Mouse (Mus musculus) gastrocnemius, postnatal 4 days (tissue): ENCODE measurements around the gene Tarm1. TPM values are rescaled to one million over a fixed set of nuclear protein-coding genes. Genes with fewer than 3 reads are reported as not detected.

Experiments
- DNase-seq, 2 experiments: peaks; one replicate each; pipeline ENCODE4 v3.0.0; 2021 to 2022; ENCODE audit warnings: low spot score in 2 of 2, mixed read lengths in 2 of 2
- total RNA-seq, 2 experiments: library from RNA; stranded (reverse); gene quantifications; 2 replicates each; pipeline ENCODE4 v1.2.3; 2021

The Tarm1 gene
- total RNA-seq, 2 experiments from 2014 or later = 0.32 to 0.52 TPM

- DNase-seq = no peak
These were observed 59.9 kb downstream of the Tarm1 start for GRCm38 (mm10) chr7:3442476-3443062.

GRCm38 (mm10) chr7:3440526-3440925 lies 61.9 kb downstream of the Tarm1 start:
- no peak for DNase-seq

- DNase-seq = no peak
These were observed 62.4 kb downstream of the Tarm1 start for GRCm38 (mm10) chr7:3439984-3440383.

GRCm38 (mm10) chr7:3437941-3438340 lies 64.5 kb downstream of the Tarm1 start:
- DNase-seq = no peak

Other genes starting within 250 kb of the Tarm1 start
- gene Myadm, start 213.5 kb downstream of the Tarm1 start, total RNA-seq = 100 to 1,000 TPM; 195 to 196 TPM
- gene Prkcg, start 213.4 kb downstream of the Tarm1 start, total RNA-seq = 1 to 10 TPM; 2.5 to 4.6 TPM
- gene Cacng7, start 169.7 kb downstream of the Tarm1 start, total RNA-seq = 10 to 100 TPM; 18.9 to 20.5 TPM
- gene Cacng8, start 111.9 kb downstream of the Tarm1 start, total RNA-seq = not detected
- gene Cacng6, start 78.4 kb downstream of the Tarm1 start, total RNA-seq = 10 to 100 TPM; 76.0 to 76.4 TPM
- under 1 TPM; 0.20 to 0.29 TPM for gene Oscar, start 113.5 kb upstream of the Tarm1 start, total RNA-seq
- 100 to 1,000 TPM; 644 to 708 TPM for gene Ndufa3, start 114.7 kb upstream of the Tarm1 start, total RNA-seq
- 10 to 100 TPM; 20.8 to 22.7 TPM for gene Tfpt, start 127.3 kb upstream of the Tarm1 start, total RNA-seq
- gene Prpf31, start 127.4 kb upstream of the Tarm1 start, total RNA-seq = 10 to 100 TPM; 38.3 to 38.9 TPM
- gene Cnot3, start 142.6 kb upstream of the Tarm1 start, total RNA-seq = 10 to 100 TPM; 49.3 to 50.3 TPM
- gene Leng1, start 163.2 kb upstream of the Tarm1 start, total RNA-seq = 1 to 10 TPM; 9.8 TPM
- gene Tmc4, start 174.9 kb upstream of the Tarm1 start, total RNA-seq = 1 to 10 TPM; 2.0 to 3.5 TPM
- 10 to 100 TPM; 86.2 to 95.2 TPM for gene Tsen34, start 190.2 kb upstream of the Tarm1 start, total RNA-seq
- 10 to 100 TPM; 24.9 to 25.0 TPM for gene Mboat7, start 190.9 kb upstream of the Tarm1 start, total RNA-seq
- gene Rps9, start 201.4 kb upstream of the Tarm1 start, total RNA-seq = 1,000 to 10,000 TPM in 1 of 2 experiments, 100 to 1,000 TPM in 1; 942 to 1,092 TPM
- gene Pirb, start 217.8 kb upstream of the Tarm1 start, total RNA-seq = 1 to 10 TPM; 1.9 to 2.3 TPM